In the genomic region with DNA sequence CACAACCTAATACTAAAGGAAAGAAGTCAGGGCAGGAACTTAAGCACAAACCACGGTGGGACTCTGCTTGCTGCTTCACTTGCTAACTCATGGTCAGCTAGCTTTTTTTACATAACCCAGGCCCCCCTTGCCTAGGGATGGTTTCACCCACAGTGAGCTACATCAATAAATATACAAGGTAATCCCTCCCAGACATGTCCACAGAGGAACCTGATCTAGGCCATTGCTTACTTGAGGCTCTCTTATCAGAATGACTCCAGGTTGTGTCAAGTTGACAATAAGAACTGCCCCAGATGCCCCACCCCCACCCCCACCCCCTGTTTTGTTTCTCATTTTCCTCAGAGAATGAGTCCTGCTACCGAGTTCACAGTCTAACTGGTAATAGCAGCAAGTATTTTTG, we compare ENCODE assay signal across 30 mouse cellular contexts. TPM values are rescaled to one million over a fixed set of nuclear protein-coding genes. Genes with fewer than 3 reads are reported as not detected.
DNase-seq lines count a peak whose midpoint lies in the region; ATAC-seq and TF ChIP-seq lines count a peak whose summit lies in the region.
"Had no signal": no experiment of that assay in that cellular context is flagged by ENCODE, and none has a peak within 500 bp of the region (broad histone marks: within the 10 kb centered on the region; RNA-seq: fewer than 3 reads in every experiment).

No protein-coding gene starts in this region.

- WGBS in liver, embryonic 11.5 days, result 49% methylated on average over 2 of the region's 2 CpGs
- 21% methylated on average over 2 of the region's 2 CpGs for WGBS in liver, embryonic 14.5 days (ENCODE audit: insufficient replicate concordance)
- 65% methylated on average over 2 of the region's 2 CpGs for WGBS in lung, adult 2 months

- no peaks in the 10 kb centered on the region for H3K79me2 ChIP-seq in MEL (ENCODE audit: control insufficient read depth, insufficient read depth, low read length, poor library complexity)

- no peak for DNase-seq in liver, embryonic 11.5 days (ENCODE audit: low spot score)
- DNase-seq in liver (no peak), MEL (ENCODE audit: low read depth, low spot score) (peak; percentile 53)
- no peak for DNase-seq in liver, embryonic 14.5 days (ENCODE audit: low read depth in 3 of 3, low spot score in 3 of 3)
- DNase-seq in lung, adult 2 months, result no peak
- DNase-seq: adrenal gland, adult 2 months; adrenal gland, postnatal 10 days; adrenal gland, postnatal 25 days; B cell, adult 2 months; cerebellum, adult 11 months; cerebellum, adult 18-20 months; cerebellum, adult 8-10 months; cerebellum, adult 9-11 months; cerebellum, postnatal 14 days; cerebellum, postnatal 36 days; embryo, embryonic 11 days had no signal

- TF ChIP-seq RAD21 in MEL (IDR thresholded peaks at IDR 0.05; ENCODE audit: low read depth, low read length), result no peak

- H3K9me3 ChIP-seq in liver, embryonic 11.5 days (ENCODE audit: control insufficient read depth, low read length), result no peaks in the 10 kb centered on the region
- no peaks in the 10 kb centered on the region for H3K9me3 ChIP-seq in MEL (replicated peaks; ENCODE audit: insufficient read depth, low read length)
- no peaks in the 10 kb centered on the region for H3K9me3 ChIP-seq in liver, embryonic 14.5 days (ENCODE audit: control insufficient read depth, low read length)
- H3K9me3 ChIP-seq: embryonic facial prominence, embryonic 13.5 days; embryonic facial prominence, embryonic 15.5 days; forebrain, embryonic 10.5 days; forebrain, embryonic 12.5 days had no signal

- H3K4me2 ChIP-seq in liver, embryonic 11.5 days, result no peak overlapping the region
- no peak overlapping the region for H3K4me2 ChIP-seq in liver, embryonic 14.5 days (ENCODE audit: low read depth)
- H3K4me2 ChIP-seq: embryonic facial prominence, embryonic 13.5 days; embryonic facial prominence, embryonic 15.5 days; forebrain, embryonic 12.5 days had no signal

- no peak overlapping the region for H3K27ac ChIP-seq in liver, embryonic 11.5 days (ENCODE audit: low read depth, low read length)
- peak overlapping the region; percentile 29; the same call in 1 of the 2 replicates for H3K27ac ChIP-seq in MEL (ENCODE audit: control insufficient read depth, low read depth, low read length)
- no peak overlapping the region for H3K27ac ChIP-seq in liver, embryonic 14.5 days
- H3K27ac ChIP-seq: embryonic facial prominence, embryonic 15.5 days; forebrain, embryonic 10.5 days; forebrain, embryonic 12.5 days had no signal

- H3K36me3 ChIP-seq in liver, embryonic 11.5 days (ENCODE audit: control insufficient read depth, insufficient read depth, low read length), result no peaks in the 10 kb centered on the region
- peaks cover 0 to 13% of the 10 kb centered on the region in 2 experiments; a peak in 2 of 4 replicates for H3K36me3 ChIP-seq in MEL (ENCODE audit: control insufficient read depth in 1 of 2, insufficient read depth in 2 of 2, low read length in 2 of 2)
- no peaks in the 10 kb centered on the region for H3K36me3 ChIP-seq in liver, embryonic 14.5 days (replicated peaks; ENCODE audit: control insufficient read depth, insufficient read depth, low read depth)
- H3K36me3 ChIP-seq: embryonic facial prominence, embryonic 13.5 days; embryonic facial prominence, embryonic 15.5 days; forebrain, embryonic 10.5 days; forebrain, embryonic 12.5 days; G1E had no signal

- no peak for TF ChIP-seq CTCF in MEL (IDR thresholded peaks at IDR 0.05 in 2 of 3, conservative IDR thresholded peaks at IDR 0.05 in 1 of 3; ENCODE audit: control insufficient read depth in 1 of 3, insufficient read depth in 1 of 3, low read depth in 2 of 3, low read length in 3 of 3, poor library complexity in 1 of 3, severe bottlenecking in 1 of 3)
- no peak for TF ChIP-seq CTCF in liver, embryonic 14.5 days (IDR thresholded peaks at IDR 0.05; ENCODE audit: low read depth)
- TF ChIP-seq CTCF in lung, adult 2 months (IDR thresholded peaks at IDR 0.05; ENCODE audit: insufficient read depth, low read length), result no peak

- H3K4me3 ChIP-seq in liver, embryonic 11.5 days (ENCODE audit: low read depth, low read length), result no peak overlapping the region
- no peak overlapping the region for H3K4me3 ChIP-seq in MEL (ENCODE audit: control insufficient read depth in 1 of 2, insufficient read depth in 1 of 2, low read depth in 2 of 2, low read length in 2 of 2)
- H3K4me3 ChIP-seq in liver, embryonic 14.5 days (ENCODE audit: insufficient read depth in 1 of 2, low read depth in 2 of 2, low read length in 2 of 2), result no peak overlapping the region
- no peak overlapping the region for H3K4me3 ChIP-seq in lung, adult 2 months (replicated peaks; ENCODE audit: extremely low read depth, low read depth, low read length)
- H3K4me3 ChIP-seq: embryonic facial prominence, embryonic 13.5 days; embryonic facial prominence, embryonic 15.5 days; erythroblast, embryonic 14.5 days; forebrain, embryonic 10.5 days; forebrain, embryonic 12.5 days had no signal

- TF ChIP-seq POLR2A in MEL (IDR thresholded peaks at IDR 0.05; ENCODE audit: control insufficient read depth in 1 of 2, insufficient read depth in 1 of 2, low read depth in 1 of 2, low read length in 2 of 2, poor library complexity in 1 of 2), result no peak
- no peak for TF ChIP-seq POLR2A in lung, adult 2 months (IDR thresholded peaks at IDR 0.05; ENCODE audit: borderline replicate concordance, extremely low read depth, low read depth, low read length)

- peaks cover 12% of the 10 kb centered on the region for H3K4me1 ChIP-seq in liver, embryonic 11.5 days (replicated peaks; ENCODE audit: control insufficient read depth, insufficient read depth, low read length)
- H3K4me1 ChIP-seq in MEL (ENCODE audit: control insufficient read depth in 1 of 2, insufficient read depth in 2 of 2, low read length in 2 of 2), result peaks cover 15 to 16% of the 10 kb centered on the region in 2 experiments
- peaks cover 0 to 9% of the 10 kb centered on the region in 2 experiments; a peak in 3 of 4 replicates for H3K4me1 ChIP-seq in liver, embryonic 14.5 days (replicated peaks; ENCODE audit: control insufficient read depth in 2 of 2, insufficient read depth in 2 of 2, low read length in 1 of 2)
- no peaks in the 10 kb centered on the region for H3K4me1 ChIP-seq in lung, adult 2 months (ENCODE audit: control insufficient read depth, insufficient read depth, low read length)
- H3K4me1 ChIP-seq: forebrain, embryonic 12.5 days had no signal

- peak in 1 of 2 experiments; percentile 39; a peak in 1 of 4 replicates for TF ChIP-seq EP300 in MEL (IDR thresholded peaks at IDR 0.05; ENCODE audit: low read depth in 1 of 2, low read length in 2 of 2)
- no peak for TF ChIP-seq EP300 in liver, embryonic 14.5 days (IDR thresholded peaks at IDR 0.05; ENCODE audit: low read depth)

- H3K9ac ChIP-seq in liver, embryonic 11.5 days (ENCODE audit: low read depth, low read length), result no peak overlapping the region
- H3K9ac ChIP-seq in MEL (ENCODE audit: control insufficient read depth, low read depth, low read length, poor library complexity, severe bottlenecking), result no peak overlapping the region
- H3K9ac ChIP-seq in liver, embryonic 14.5 days (replicated peaks), result no peak overlapping the region
- H3K9ac ChIP-seq: embryonic facial prominence, embryonic 13.5 days; embryonic facial prominence, embryonic 15.5 days; forebrain, embryonic 12.5 days had no signal

- peak; percentile 72 for ATAC-seq in liver, embryonic 11.5 days (replicated peaks; ENCODE audit: low FRiP score)
- peak; percentile 49; the same call in 1 of the 2 replicates for ATAC-seq in liver, embryonic 14.5 days (ENCODE audit: insufficient read depth)
- ATAC-seq: CD4-positive, CD25-positive, alpha-beta regulatory T cell, adult 4 months; forebrain, embryonic 14.5 days; forebrain, embryonic 16.5 days had no signal

- no peaks in the 10 kb centered on the region for H3K27me3 ChIP-seq in liver, embryonic 11.5 days (replicated peaks; ENCODE audit: control insufficient read depth, insufficient read depth, low read length)
- no peaks in the 10 kb centered on the region for H3K27me3 ChIP-seq in MEL (ENCODE audit: control insufficient read depth in 1 of 2, insufficient read depth in 2 of 2, low read length in 2 of 2)
- no peaks in the 10 kb centered on the region for H3K27me3 ChIP-seq in liver, embryonic 14.5 days (ENCODE audit: control insufficient read depth, insufficient read depth, low read length)
- H3K27me3 ChIP-seq: CH12.LX; embryonic facial prominence, embryonic 13.5 days; embryonic facial prominence, embryonic 15.5 days; forebrain, embryonic 12.5 days had no signal

TF ChIP-seq in MEL, 35 proteins besides CTCF, POLR2A, EP300 and RAD21:
- no peak for TF ChIP-seq HCFC1 (IDR thresholded peaks at IDR 0.05; ENCODE audit: low read depth, low read length)
- peak; percentile 31; the same call in 1 of the 2 replicates for TF ChIP-seq TCF12 (IDR thresholded peaks at IDR 0.05; ENCODE audit: low read depth, low read length)
- no peak for TF ChIP-seq NRF1 (IDR thresholded peaks at IDR 0.05; ENCODE audit: insufficient read depth, low read depth, low read length, poor library complexity, severe bottlenecking)
- TF ChIP-seq SIN3A (IDR thresholded peaks at IDR 0.05; ENCODE audit: low read length), result peak; percentile 28; the same call in 1 of the 2 replicates
- TF ChIP-seq RCOR1 (IDR thresholded peaks at IDR 0.05; ENCODE audit: low read depth, low read length), result no peak
- no peak for TF ChIP-seq USF2 (IDR thresholded peaks at IDR 0.05; ENCODE audit: borderline replicate concordance in 1 of 2, insufficient read depth in 1 of 2, low read depth in 1 of 2, low read length in 2 of 2)
- no peak for TF ChIP-seq ZMIZ1 (IDR thresholded peaks at IDR 0.05; ENCODE audit: low read depth, low read length)
- no peak for TF ChIP-seq MAX (IDR thresholded peaks at IDR 0.05; ENCODE audit: low read length)
- no peak for TF ChIP-seq TAL1 (IDR thresholded peaks at IDR 0.05; ENCODE audit: low read length)

RNA-seq across cellular contexts. Expression of gene 2610008E11Rik, which starts 10.1 kb away (rescaled TPM):
- 14.1 TPM in 2 replicates for polyA plus RNA-seq in liver, embryonic 11.5 days (2014; fragmentation: Nextera tagmentation; extraction: Ambion mirVana)
- 1.4 and 2.4 TPM in 2 replicates for total RNA-seq in MEL (2012; rRNA removed)
- 1 to 10 TPM in 1 of 2 experiments, not detected in 1; 1.7 TPM for polyA plus RNA-seq in MEL (2012; ENCODE audit: insufficient read depth in 1 of 2, insufficient read length in 2 of 2, low read depth in 1 of 2, low replicate concordance in 2 of 2, missing spikeins in 1 of 2)
- polyA plus RNA-seq in liver, embryonic 14.5 days (2012; rRNA removed), result 0.61 and 1.4 TPM in 2 replicates
- polyA plus RNA-seq in liver, embryonic 14.5 days (2014; fragmentation: Nextera tagmentation; extraction: Ambion mirVana), result 2.7 and 3.4 TPM in 2 replicates
- 1.2 and 2.9 TPM in 2 replicates for polyA plus RNA-seq in lung, adult 2 months (2012; rRNA removed)

RNA-seq across cellular contexts. Expression of gene Vmn2r80, which starts 41.0 kb away (rescaled TPM):
- polyA plus RNA-seq in liver, embryonic 11.5 days (2014; fragmentation: Nextera tagmentation; extraction: Ambion mirVana), result not detected in 2 replicates
- total RNA-seq in MEL (2012; rRNA removed), result not detected in 2 replicates
- polyA plus RNA-seq in MEL (2012; ENCODE audit: insufficient read depth in 1 of 2, insufficient read length in 2 of 2, low read depth in 1 of 2, low replicate concordance in 2 of 2, missing spikeins in 1 of 2), result not detected
- not detected in 2 replicates for polyA plus RNA-seq in liver, embryonic 14.5 days (2012; rRNA removed)
- not detected in 2 replicates for polyA plus RNA-seq in liver, embryonic 14.5 days (2014; fragmentation: Nextera tagmentation; extraction: Ambion mirVana)
- not detected in 2 replicates for polyA plus RNA-seq in lung, adult 2 months (2012; rRNA removed)
- total RNA-seq: adrenal gland, adult 2 months; adrenal gland, postnatal 10 days; adrenal gland, postnatal 25 days; adrenal gland, postnatal 4 days; CH12.LX; common myeloid progenitor, adult 5-6 weeks had no signal
- polyA plus RNA-seq: adrenal gland, adult 2 months; brain, embryonic 14.5 days; CD4-positive, CD25-positive, alpha-beta regulatory T cell, adult 4 months; embryonic facial prominence, embryonic 11.5 days; embryonic facial prominence, embryonic 13.5 days; embryonic facial prominence, embryonic 15.5 days; erythroblast, embryonic 14.5 days; forebrain, embryonic 10.5 days; forebrain, embryonic 12.5 days; forebrain, embryonic 14.5 days; forebrain, embryonic 16.5 days; G1E had no signal
